Mouse (Mus musculus): Measurements from ENCODE around the gene Slit1.

Slit1 gene

GRCm38 (mm10) chr19:41743396-41743795 is at the start of gene Slit1:
Slit1 (minus strand) TSS chr19:41743665.
- no peak for DNase-seq (ENCODE audit: extremely low spot score, low read depth, low spot score)

DNA sequence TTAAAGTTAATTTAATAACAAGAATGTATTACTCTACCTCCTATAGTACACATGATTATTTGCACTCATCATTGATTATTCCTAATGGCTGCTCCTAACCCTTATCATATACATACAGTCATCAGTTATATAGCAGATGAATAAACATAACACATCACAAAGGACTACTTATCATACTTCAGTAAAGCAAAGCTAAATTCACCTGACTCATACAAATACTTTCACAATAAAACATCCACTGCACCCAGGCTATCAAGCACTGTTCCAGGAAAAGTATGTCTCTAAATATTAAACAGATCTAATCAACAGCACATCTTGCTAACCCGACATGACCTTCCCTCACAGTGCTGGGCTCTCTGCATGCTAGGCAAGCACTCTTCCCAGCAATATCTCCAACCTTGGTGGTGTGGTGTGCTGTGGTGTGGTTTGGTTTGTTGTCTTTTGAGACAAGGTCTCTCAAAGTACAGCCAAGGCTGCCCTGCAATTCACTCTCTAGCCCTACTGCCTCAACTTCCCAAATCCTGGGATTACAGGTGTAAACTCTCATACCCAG is 49.5 kb upstream of the Slit1 start:
- DNase-seq (ENCODE audit: extremely low spot score, low read depth, low spot score), result no peak

DNA sequence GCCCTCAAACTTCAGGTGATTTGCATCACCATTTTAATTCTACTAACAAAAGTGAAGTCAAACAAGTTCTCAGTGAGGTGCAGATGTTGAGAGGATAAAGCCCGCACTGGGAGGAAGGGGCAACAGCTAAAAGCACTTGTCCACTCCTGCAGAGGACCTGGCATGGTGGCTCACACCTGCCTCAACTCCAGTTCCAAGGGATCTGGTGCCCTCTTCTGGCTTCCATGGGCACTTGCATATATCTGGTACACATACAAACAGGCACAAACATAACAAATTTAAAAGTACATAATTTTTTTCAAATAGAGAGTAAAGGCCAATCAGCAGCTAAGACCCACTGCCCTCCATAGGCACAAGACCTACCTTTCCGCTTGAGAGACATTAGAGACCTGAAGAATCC is 47.9 kb upstream of the Slit1 start:
- no peak for DNase-seq (ENCODE audit: extremely low spot score, low read depth, low spot score)

- no peak for DNase-seq (ENCODE audit: extremely low spot score, low read depth, low spot score)
These were observed 45.9 kb upstream of the Slit1 start for GRCm38 (mm10) chr19:41789110-41789961.

DNA sequence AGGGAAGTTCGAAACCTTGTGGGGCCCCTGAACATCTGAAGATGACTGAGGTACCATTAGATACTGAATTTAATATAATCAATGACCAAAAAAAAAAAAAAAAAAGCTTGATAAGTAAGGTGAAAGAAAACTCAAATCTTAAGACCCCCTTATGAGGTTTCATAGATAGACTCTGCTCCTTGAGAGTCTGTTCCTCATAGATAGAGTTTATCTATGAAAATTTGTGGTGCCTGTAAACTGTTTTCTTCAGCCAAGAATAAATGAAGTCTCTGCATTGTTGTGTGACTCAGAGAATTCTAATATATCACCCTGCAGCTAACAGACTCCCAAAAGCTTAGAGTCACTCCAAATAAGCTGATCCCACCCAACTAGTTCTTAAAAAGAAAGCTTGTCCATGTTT is 43.4 kb upstream of the Slit1 start:
- DNase-seq (ENCODE audit: extremely low spot score, low read depth, low spot score), result no peak

- DNase-seq (ENCODE audit: extremely low spot score, low read depth, low spot score), result no peak
These were observed 34.0 kb upstream of the Slit1 start for GRCm38 (mm10) chr19:41777514-41777913.

DNA sequence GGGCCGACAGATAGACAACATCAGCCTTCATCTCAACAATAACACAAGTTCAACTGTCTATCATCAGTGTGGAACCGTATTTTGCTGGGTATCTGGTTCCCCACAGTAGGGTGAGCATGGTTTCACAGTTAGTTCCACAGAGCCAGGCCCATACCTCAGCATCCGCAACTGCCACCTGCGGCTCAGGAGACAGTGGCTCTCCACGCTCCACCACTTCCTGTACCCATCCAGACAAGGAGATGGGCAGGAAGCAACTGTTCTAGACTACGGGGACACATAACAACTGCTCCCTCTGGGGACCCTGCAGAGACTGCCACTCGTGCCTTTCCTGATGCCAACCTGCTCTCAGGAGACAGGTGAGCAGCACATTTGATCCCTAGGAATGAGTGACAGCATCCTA is 25.2 kb upstream of the Slit1 start:
- no peak for DNase-seq (ENCODE audit: extremely low spot score, low read depth, low spot score)

- DNase-seq (ENCODE audit: extremely low spot score, low read depth, low spot score), result no peak
These were observed 23.2 kb upstream of the Slit1 start for GRCm38 (mm10) chr19:41766628-41767027.

GRCm38 (mm10) chr19:41763870-41764660 is 20.6 kb upstream of the Slit1 start:
- DNase-seq (ENCODE audit: extremely low spot score, low read depth, low spot score), result peak; percentile 90

- DNase-seq (ENCODE audit: extremely low spot score, low read depth, low spot score), result no peak
These were observed 18.1 kb upstream of the Slit1 start for GRCm38 (mm10) chr19:41761529-41761928.

DNA sequence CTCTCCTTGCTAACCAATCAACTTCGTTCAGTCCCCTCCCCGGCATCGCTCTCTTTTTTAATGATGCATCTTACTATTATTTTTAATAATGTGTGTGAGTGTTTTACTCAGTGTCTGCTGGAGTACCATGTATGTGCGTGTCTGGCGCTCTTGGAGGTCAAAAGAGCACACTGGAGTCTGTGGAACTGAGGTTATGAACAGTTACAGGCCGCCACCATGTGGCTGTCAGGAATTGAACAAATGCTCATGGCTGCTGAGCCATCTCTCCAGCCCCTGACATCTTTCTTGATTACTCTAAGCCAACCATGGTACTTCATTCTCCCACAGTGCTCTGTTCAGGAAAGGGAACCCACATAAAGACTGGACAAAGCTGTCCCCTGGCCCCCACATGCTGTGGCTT is 16.3 kb upstream of the Slit1 start:
- DNase-seq (ENCODE audit: extremely low spot score, low read depth, low spot score), result no peak

DNA sequence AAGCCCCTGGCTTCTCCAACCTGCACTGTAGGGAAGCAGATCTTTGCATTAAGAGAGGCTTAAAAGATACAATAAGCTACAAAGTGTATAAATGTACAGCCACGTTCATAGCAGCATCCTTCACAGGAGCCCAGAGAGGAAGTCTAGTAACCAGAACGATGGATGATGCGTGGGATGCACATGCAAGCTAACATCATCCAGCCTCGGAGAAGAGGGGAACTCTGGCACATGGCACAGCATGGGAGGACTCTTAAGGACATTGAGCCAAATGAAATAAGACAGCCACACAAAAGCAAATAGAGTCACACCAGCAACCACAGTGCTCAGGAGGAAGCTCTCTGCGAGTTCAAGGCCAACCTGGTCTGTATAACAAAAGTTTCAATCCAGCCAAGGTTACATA is 15.8 kb upstream of the Slit1 start:
- no peak for DNase-seq (ENCODE audit: extremely low spot score, low read depth, low spot score)

DNA sequence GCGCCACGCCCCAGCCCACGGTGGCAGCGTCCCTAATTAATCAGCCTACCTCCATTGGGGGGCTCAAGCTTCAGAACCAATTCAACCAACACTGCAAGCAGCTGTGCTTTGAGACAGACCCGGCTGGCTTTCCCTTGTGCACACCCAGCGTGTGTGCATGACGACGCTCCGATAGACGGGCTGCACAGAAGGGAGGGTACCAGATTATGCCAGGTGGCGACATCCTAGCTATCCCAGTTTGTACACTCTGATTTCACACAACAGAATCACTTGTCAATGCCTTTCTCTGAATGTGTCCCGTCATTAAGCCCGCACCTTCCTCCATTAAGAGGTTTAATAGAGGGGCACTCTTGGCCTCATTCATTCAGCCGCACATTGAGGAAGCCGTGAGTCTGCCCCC is 11.3 kb upstream of the Slit1 start:
- no peak for DNase-seq (ENCODE audit: extremely low spot score, low read depth, low spot score)

DNA sequence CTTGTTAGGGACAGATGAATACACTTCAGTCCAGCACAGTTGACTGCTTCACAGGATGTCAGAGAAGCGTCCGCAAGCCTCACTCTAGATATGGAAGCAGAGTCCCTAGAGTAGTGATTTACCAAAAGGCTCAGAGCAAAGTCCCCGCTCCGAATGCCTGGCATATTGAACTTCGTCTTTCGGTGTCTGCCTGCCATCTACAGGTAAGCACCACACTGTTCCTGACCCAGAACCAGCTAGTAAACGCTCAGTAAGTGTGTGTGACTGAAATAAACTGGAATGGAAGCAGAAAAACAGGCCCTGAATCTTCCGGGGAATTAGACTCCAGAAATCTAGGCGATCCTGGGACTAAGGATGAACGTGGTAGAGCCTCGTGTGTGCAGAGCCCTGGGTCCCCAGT is 8.4 kb upstream of the Slit1 start:
- no peak for DNase-seq (ENCODE audit: extremely low spot score, low read depth, low spot score)

GRCm38 (mm10) chr19:41747436-41747835 is 4.0 kb upstream of the Slit1 start:
- no peak for DNase-seq (ENCODE audit: extremely low spot score, low read depth, low spot score)

GRCm38 (mm10) chr19:41745941-41746557 is 2.6 kb upstream of the Slit1 start:
- no peak for DNase-seq (ENCODE audit: extremely low spot score, low read depth, low spot score)

- no peak for DNase-seq (ENCODE audit: extremely low spot score, low read depth, low spot score)
These were observed 4.6 kb downstream of the Slit1 start for GRCm38 (mm10) chr19:41738896-41739295.

DNA sequence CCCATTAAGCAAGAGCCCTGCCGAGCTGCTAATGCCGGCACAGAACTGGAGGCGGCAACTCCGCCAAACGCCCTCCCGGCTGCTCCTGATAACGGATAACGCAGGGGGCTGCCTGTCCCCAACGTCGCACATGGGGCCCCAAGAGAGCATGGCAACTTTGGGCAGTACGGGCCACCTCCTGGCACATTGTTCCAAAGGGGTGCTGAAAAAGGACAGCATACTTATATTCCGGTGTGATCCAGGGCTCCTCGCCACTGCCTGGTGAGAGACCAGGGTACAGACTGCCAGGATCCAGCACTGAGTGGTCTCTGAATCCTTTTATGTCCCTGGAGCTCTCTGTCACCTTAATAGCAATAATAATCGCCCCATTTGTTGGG is 5.0 kb downstream of the Slit1 start:
- no peak for DNase-seq (ENCODE audit: extremely low spot score, low read depth, low spot score)

GRCm38 (mm10) chr19:41737657-41738428 is 5.6 kb downstream of the Slit1 start:
- no peak for DNase-seq (ENCODE audit: extremely low spot score, low read depth, low spot score)

- no peak for DNase-seq (ENCODE audit: extremely low spot score, low read depth, low spot score)
These were observed 8.8 kb downstream of the Slit1 start for GRCm38 (mm10) chr19:41734685-41735084.

DNA sequence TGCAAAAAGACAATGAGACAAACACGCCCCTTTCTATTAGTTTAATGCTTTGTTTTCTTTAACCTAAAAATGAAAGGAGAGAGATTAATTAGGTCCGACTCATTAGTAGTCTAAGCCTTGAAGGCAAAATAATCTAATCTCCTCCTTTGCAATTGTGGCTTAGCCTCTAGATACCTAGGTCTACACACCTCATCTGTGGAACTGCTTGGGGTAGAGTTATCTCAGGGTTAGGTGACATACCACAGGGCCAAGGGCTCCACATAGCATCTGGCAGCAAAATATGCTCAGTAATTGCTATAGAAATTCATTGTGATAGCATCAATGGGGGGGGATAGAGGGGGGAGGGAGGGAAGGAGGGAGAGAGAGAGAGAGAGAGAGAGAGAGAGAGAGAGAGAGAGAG is 18.0 kb downstream of the Slit1 start:
- no peak for DNase-seq (ENCODE audit: extremely low spot score, low read depth, low spot score)

Data from hindlimb bud, embryonic 11.5 days (tissue).